Mouse (Mus musculus) liver, embryonic 11.5 days (tissue): Measurements from ENCODE around the gene Rgp1. TPM values are rescaled to one million over a fixed set of nuclear protein-coding genes. Genes with fewer than 3 reads are reported as not detected.

ENCODE experiments used
- ATAC-seq: fragments of 200-750 bp; cut with Nextera tagmentation; replicated peaks from 2 replicates; pipeline ENCODE4 v1.8.0; 2017; ENCODE audit warnings: moderate number of reproducible peaks, mild to moderate bottlenecking, moderate TSS enrichment, moderate library complexity; ENCODE audit not compliant: low FRiP score
- DNase-seq: peaks from one replicate; pipeline ENCODE4 v3.0.0-alpha.2; 2017; ENCODE audit warnings: low spot score
- H3K27ac ChIP-seq: fragments of 300-500 bp; sonication (generic); 2 replicates; pipeline ENCODE4 v1.5.1; 2014; ENCODE audit warnings: mild to moderate bottlenecking, low read depth, low read length, control low read depth
- H3K27me3 ChIP-seq: fragments of 300-500 bp; sonication (generic); replicated peaks from 2 replicates; pipeline ENCODE4 v1.6.1; 2014; ENCODE audit warnings: low read length, mixed read lengths; ENCODE audit not compliant: control insufficient read depth, insufficient read depth
- H3K36me3 ChIP-seq: fragments of 300-500 bp; sonication (generic); 2 replicates; pipeline ENCODE4 v1.6.1; 2014; ENCODE audit warnings: mild to moderate bottlenecking, low read length, moderate library complexity, mixed read lengths; ENCODE audit not compliant: control insufficient read depth, insufficient read depth
- H3K4me1 ChIP-seq: fragments of 300-500 bp; sonication (generic); replicated peaks from 2 replicates; pipeline ENCODE4 v1.6.1; 2014; ENCODE audit warnings: low read length, mixed read lengths; ENCODE audit not compliant: control insufficient read depth, insufficient read depth
- H3K4me2 ChIP-seq: fragments of 300-500 bp; sonication (generic); 2 replicates; pipeline ENCODE4 v1.6.1; 2014; ENCODE audit warnings: mild to moderate bottlenecking, control low read depth, moderate library complexity
- H3K4me3 ChIP-seq: fragments of 300-500 bp; sonication (generic); 2 replicates; pipeline ENCODE4 v1.5.1; 2014; ENCODE audit warnings: low read depth, low read length, control low read depth
- H3K9ac ChIP-seq: fragments of 300-500 bp; sonication (generic); 2 replicates; pipeline ENCODE4 v1.6.1; 2014; ENCODE audit warnings: low read depth, low read length, control low read depth
- H3K9me3 ChIP-seq: fragments of 300-500 bp; sonication (generic); 2 replicates; pipeline ENCODE4 v1.6.1; 2016; ENCODE audit warnings: low read length, inconsistent platforms, mixed read lengths; ENCODE audit not compliant: control insufficient read depth
- WGBS: fragments of 180-500 bp; shearing (Covaris S2); extraction: QIAGEN DNeasy Blood & Tissue Kit; methylation state at CpG from one replicate; pipeline ENCODE4 v1.1.7; 2014; 5-methylcytosine and 5-hydroxymethylcytosine counted together
- polyA plus RNA-seq: library from polyadenylated mRNA; unstranded; fragments of >200 nt; fragmentation: Nextera tagmentation; extraction: Ambion mirVana; gene quantifications from 2 replicates; pipeline ENCODE4 v1.2.1, GENCODE M21; 2014

Rgp1 gene
- 18.4 and 22.9 TPM in 2 replicates for polyA plus RNA-seq

GRCm38 (mm10) chr4:43578376-43579204 lies at the start of gene Rgp1, which contains the start of gene Gba2:
TSS of gene Rgp1 (plus strand) at chr4:43578715.
TSS of gene Gba2 (minus strand) at chr4:43578873.
- Histone ChIP-seq H3K27me3 (no peaks in the 10 kb centered on the region), H3K36me3 (peaks cover 18% of the 10 kb centered on the region), H3K4me1 (peaks cover 23% of the 10 kb centered on the region), H3K4me3 (peak within 1 kb of the TSS; percentile 77), H3K9me3 (no peaks in the 10 kb centered on the region), H3K4me2 (peak within 1 kb of the TSS; percentile 99), H3K9ac (peak within 1 kb of the TSS; percentile 84), H3K27ac (peak within 1 kb of the TSS; percentile 78)
- under 1% methylated on average over 76 of the region's 76 CpGs for WGBS
- peak; percentile 89 for DNase-seq
- ATAC-seq: peak; percentile 99

GRCm38 (mm10) chr4:43530081-43530501 lies 48.4 kb upstream of the Rgp1 start:
- Histone ChIP-seq H3K9me3 (no peaks in the 10 kb centered on the region), H3K9ac (no peak overlapping the region), H3K27ac (peak overlapping the region; percentile 13; the same call in 1 of the 2 replicates), H3K4me1 (peaks cover 5% of the 10 kb centered on the region), H3K27me3 (peaks cover 5% of the 10 kb centered on the region), H3K4me2 (no peak overlapping the region), H3K4me3 (no peak overlapping the region), H3K36me3 (peaks cover 37% of the 10 kb centered on the region)
- no peak for ATAC-seq
- WGBS: 51% methylated on average over 8 of the region's 8 CpGs
- DNase-seq: no peak

- H3K27ac ChIP-seq: no peak overlapping the region
- peak; percentile 61 for DNase-seq
- H3K4me3 ChIP-seq: no peak overlapping the region
- WGBS: 24% methylated on average over 7 of the region's 7 CpGs
- peaks cover 5% of the 10 kb centered on the region for H3K4me1 ChIP-seq
- no peak overlapping the region for H3K4me2 ChIP-seq
- ATAC-seq: no peak; the same call in 1 of the 2 replicates
- peaks cover 41% of the 10 kb centered on the region for H3K36me3 ChIP-seq
- H3K9ac ChIP-seq: no peak overlapping the region
- H3K27me3 ChIP-seq: no peaks in the 10 kb centered on the region; the same call in 1 of the 2 replicates
- H3K9me3 ChIP-seq: no peaks in the 10 kb centered on the region
Measured at GRCm38 (mm10) chr4:43530581-43530980, 47.9 kb upstream of the Rgp1 start.

GRCm38 (mm10) chr4:43533270-43533669 lies 45.2 kb upstream of the Rgp1 start:
- DNase-seq (no peak), ATAC-seq (no peak)
- no peak overlapping the region for H3K4me2 ChIP-seq
- peaks cover 5% of the 10 kb centered on the region for H3K4me1 ChIP-seq
- no peaks in the 10 kb centered on the region for H3K27me3 ChIP-seq
- no peak overlapping the region for H3K4me3 ChIP-seq
- H3K27ac ChIP-seq: no peak overlapping the region
- no peak overlapping the region for H3K9ac ChIP-seq
- WGBS: 87% methylated on average over 9 of the region's 9 CpGs
- peaks cover 65% of the 10 kb centered on the region for H3K36me3 ChIP-seq
- H3K9me3 ChIP-seq: no peaks in the 10 kb centered on the region

GRCm38 (mm10) chr4:43535628-43536027 lies 42.9 kb upstream of the Rgp1 start:
- Histone ChIP-seq H3K27ac (no peak overlapping the region), H3K9ac (no peak overlapping the region), H3K4me2 (no peak overlapping the region), H3K27me3 (no peaks in the 10 kb centered on the region), H3K4me3 (no peak overlapping the region), H3K4me1 (no peaks in the 10 kb centered on the region), H3K9me3 (no peaks in the 10 kb centered on the region), H3K36me3 (peaks cover 88% of the 10 kb centered on the region)
- DNase-seq (no peak), ATAC-seq (no peak)
- WGBS: 92% methylated on average over 8 of the region's 8 CpGs

GRCm38 (mm10) chr4:43536031-43536430 lies 42.5 kb upstream of the Rgp1 start:
- ATAC-seq (no peak), DNase-seq (no peak)
- no peaks in the 10 kb centered on the region for H3K9me3 ChIP-seq
- no peak overlapping the region for H3K9ac ChIP-seq
- no peak overlapping the region for H3K4me3 ChIP-seq
- H3K4me1 ChIP-seq: no peaks in the 10 kb centered on the region
- no peaks in the 10 kb centered on the region for H3K27me3 ChIP-seq
- no peak overlapping the region for H3K27ac ChIP-seq
- H3K36me3 ChIP-seq: peaks cover 92% of the 10 kb centered on the region
- H3K4me2 ChIP-seq: no peak overlapping the region
- WGBS: 93% methylated on average over 9 of the region's 9 CpGs

GRCm38 (mm10) chr4:43542044-43542443 lies 36.5 kb upstream of the Rgp1 start:
- no peaks in the 10 kb centered on the region for H3K9me3 ChIP-seq
- no peak overlapping the region for H3K9ac ChIP-seq
- H3K4me1 ChIP-seq: no peaks in the 10 kb centered on the region
- no peaks in the 10 kb centered on the region for H3K27me3 ChIP-seq
- WGBS: 88% methylated on average over 3 of the region's 3 CpGs
- ATAC-seq (no peak), DNase-seq (no peak)
- no peak overlapping the region for H3K4me3 ChIP-seq
- no peak overlapping the region for H3K27ac ChIP-seq
- H3K36me3 ChIP-seq: peaks cover 88% of the 10 kb centered on the region
- no peak overlapping the region for H3K4me2 ChIP-seq

GRCm38 (mm10) chr4:43546375-43547047 lies 32.0 kb upstream of the Rgp1 start:
- H3K27me3 ChIP-seq: no peaks in the 10 kb centered on the region
- no peak overlapping the region for H3K4me2 ChIP-seq
- no peak for DNase-seq
- H3K36me3 ChIP-seq: peaks cover 88% of the 10 kb centered on the region
- H3K9me3 ChIP-seq: no peaks in the 10 kb centered on the region
- no peak overlapping the region for H3K27ac ChIP-seq
- no peaks in the 10 kb centered on the region for H3K4me1 ChIP-seq
- H3K9ac ChIP-seq: no peak overlapping the region
- no peak for ATAC-seq
- 94% methylated on average over 12 of the region's 12 CpGs for WGBS
- no peak overlapping the region for H3K4me3 ChIP-seq
